Mouse (Mus musculus) megakaryocyte, embryonic 14.5 days (primary cell): ENCODE results near the gene Dok4.

ENCODE experiments used
- FLI1 ChIP-seq: IDR thresholded peaks from 2 replicates; pipeline ENCODE4 v1.6.1; 2012; ENCODE audit warnings: low read length, inconsistent platforms, mixed read lengths
- GATA1 ChIP-seq: IDR thresholded peaks from 3 replicates; pipeline ENCODE4 v1.6.1; 2012; ENCODE audit warnings: mixed read lengths, low read length, inconsistent platforms, borderline replicate concordance

DNA sequence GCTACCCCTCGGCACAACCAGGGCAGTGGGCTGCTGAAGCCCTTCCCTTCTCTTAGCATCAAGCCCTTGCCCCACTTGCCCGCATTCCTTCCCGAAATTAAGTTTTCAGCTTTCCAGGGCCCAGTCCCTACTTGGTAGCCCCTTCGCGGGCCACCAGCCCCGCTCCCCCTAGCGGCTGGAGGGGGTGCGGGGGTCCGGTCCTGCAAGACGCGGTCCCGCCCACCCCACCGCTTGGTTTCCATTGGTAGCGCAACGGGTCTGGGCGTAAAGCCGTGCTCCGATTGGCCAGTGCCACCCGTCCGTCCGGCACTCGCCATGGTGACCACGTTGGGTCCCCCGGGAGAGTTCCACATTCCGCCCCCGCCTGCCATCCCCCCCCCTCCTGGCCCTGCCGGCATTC lies 41.2 kb upstream of the Dok4 start:
- no peak for TF ChIP-seq GATA1
- TF ChIP-seq FLI1: no peak
